Mouse (Mus musculus) liver (tissue): ENCODE measurements around the gene Hsd17b3.

Experiments
- DNase-seq: peaks from one replicate; pipeline ENCODE4 v3.0.0-alpha.2; 2020; ENCODE audit warnings: mixed read lengths

The Hsd17b3 gene

DNA sequence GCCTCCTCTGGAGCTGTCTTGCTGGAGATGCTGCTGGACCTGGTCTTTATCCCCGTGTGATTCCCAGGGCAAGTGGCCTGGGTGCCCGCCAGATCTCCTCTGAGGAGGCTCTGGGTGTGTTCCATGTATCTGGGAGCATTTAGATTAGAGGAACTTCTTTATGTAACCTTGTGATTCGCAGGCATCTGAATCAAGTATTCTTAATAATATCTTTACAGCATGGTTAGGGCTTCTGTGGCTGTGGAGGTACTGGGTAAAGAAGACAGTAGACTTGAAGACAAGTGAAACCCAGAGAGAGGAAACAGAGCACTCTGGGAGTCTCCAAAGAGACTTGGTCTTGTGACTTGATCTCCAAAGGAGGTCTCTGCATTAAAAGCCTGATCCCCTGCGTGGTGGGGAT, at the start of gene Hsd17b3:
Hsd17b3 (minus strand) TSS at position 101 of the 400 bp plus-strand sequence.
- no peak for DNase-seq

DNA sequence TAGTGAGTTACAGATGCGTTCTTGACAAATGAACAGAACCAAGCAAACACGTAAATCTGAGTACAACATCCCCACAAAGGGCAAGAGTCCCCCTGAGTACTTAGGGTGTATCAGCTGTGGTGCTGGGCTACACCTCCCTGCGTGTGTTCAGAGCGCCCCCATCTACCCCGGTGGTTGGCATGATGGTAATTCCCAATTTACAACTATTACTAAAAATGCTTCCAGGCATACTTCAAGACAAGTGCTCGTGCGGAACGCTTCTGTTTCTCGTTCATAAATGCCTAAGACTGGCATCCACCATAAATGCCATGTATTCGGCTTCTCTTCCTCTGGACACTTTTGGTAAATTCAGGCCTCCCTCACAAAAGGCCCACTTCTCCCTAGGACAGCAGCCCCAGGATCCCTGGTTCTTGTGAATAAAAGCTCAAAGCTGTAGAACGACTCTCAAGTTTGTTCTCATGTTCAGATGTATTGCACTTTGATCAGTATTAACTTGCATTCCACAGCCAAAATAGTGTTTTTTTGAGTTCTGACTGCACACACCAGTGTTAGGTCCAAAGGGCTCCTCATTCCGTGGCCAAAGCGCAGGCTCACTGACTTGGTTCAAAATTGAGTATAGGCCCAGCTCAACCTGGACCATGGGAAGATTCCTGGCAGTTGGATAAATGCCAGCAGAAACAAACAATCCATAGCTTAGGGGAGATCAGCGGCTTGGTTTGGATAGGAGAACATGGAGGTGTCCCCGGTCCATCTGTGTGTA, 40.8 kb upstream of the Hsd17b3 start:
- peak; percentile 64 for DNase-seq

GRCm38 (mm10) chr13:64128858-64129615, 40.0 kb upstream of the Hsd17b3 start, which contains the start of gene Slc35d2:
Slc35d2 (minus strand) TSS chr13:64129368.
- DNase-seq, result peak; percentile 75

DNA sequence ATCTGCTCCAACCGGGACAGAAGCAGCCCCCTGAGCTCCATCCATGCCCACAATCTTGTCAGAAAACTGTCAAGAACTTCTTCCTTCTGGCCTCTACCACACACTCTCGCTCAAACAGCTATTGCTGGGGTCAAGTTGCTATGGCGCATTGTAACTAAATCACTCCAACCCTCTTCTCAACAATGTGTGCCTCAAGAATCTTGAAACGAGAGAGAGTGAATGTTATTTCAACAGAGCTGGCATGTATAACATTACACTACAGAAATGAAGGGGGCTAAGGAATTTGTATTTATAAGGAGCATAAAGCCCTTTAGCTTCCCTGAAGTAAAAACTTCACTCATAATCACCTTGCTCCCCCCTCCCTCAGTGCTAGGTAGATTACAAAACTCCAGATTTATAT, 37.3 kb upstream of the Hsd17b3 start:
- DNase-seq, result no peak

DNA sequence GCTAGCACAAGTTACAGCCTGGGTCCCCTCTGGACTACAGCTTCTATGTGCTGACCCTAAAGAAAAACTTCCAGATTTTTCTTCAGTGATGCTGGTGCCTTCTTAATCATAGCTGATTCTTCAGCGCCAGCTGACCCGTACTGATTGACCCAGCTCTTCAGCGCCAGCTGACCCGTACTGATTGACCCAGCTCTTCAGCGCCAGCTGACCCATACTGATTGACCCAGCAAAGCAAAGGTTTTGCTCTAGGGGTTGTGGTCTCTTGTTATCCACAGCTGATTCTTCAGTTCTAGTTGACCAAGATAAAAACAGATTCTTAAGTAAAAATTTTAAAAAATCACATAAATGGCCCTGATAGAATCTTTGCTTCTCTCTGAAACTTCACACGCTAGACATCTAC, 35.9 kb upstream of the Hsd17b3 start:
- DNase-seq, result no peak

DNA sequence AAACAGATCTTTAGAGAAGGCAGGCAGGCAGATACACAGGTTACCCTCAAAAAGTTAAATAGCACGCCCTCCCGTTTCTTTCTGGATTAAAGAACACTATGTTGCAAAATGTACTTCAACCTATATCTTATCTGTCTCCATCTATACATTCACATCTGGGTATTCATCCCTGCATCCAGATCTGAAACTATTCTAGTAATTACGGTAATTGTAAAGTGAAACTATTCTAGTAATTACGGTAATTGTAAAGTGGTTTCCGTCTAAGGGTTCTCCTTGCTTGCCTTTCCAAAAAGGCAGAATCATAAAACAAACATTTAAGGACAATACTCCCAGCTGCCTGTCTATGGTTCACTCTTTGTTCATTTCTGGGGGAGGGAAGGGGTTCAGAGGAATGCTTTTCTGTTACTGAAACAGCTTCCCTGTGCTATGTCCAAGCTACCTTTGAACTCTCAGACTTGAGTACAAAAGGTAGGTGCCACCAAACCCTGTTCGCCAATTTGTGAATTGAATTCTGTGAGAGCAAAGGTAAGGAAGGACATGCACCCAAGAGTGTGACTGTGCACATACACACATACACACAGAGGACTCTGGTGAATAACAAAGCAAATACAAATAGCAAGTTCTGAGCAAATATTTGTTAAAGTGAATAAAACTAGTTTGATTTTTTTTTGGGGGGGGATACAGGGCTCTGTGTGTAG, 34.6 kb upstream of the Hsd17b3 start:
- no peak for DNase-seq

GRCm38 (mm10) chr13:64120760-64121159, 31.7 kb upstream of the Hsd17b3 start:
- DNase-seq, result no peak

DNA sequence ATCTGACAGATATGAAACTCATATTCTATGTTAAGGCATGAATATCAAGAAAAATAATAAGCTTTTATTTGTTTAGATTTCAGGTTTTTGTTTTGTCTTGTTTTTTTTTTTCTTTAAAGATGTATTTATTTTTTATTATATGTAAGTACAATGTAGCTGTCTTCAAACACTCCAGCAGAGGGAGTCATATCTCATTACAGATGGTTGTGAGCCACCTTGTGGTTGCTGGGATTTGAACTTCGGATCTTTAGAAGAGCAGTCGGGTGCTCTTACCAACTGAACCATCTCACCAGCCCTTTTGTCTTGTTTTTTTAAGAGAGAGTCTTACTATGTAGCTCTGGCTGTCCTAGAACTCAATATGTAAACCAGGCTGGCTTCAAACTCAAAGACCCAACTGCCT, 28.4 kb upstream of the Hsd17b3 start:
- no peak for DNase-seq

DNA sequence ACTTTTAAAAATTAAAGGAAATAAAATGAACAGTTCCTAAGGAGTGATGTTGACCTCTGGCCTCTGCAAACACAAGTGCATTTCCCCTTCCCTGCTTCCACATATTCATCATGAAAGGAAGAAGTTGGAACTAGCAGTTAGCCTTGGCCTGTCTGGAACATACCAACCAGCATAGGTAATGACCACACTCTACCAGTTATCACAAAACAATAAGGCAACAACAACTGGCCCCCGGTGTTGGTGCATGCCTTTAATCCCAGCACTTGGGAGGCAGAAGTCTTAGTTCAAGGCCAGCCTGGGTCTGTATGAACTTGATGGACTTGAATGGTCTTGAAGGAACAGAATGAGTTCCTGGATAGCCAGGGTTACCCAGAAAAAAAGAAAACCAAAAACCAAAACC, 21.4 kb upstream of the Hsd17b3 start:
- no peak for DNase-seq

- no peak for DNase-seq
These were observed 19.4 kb upstream of the Hsd17b3 start for GRCm38 (mm10) chr13:64108381-64108850.

- peak; percentile 9 for DNase-seq
These were observed 18.5 kb upstream of the Hsd17b3 start for GRCm38 (mm10) chr13:64107535-64107934.

DNA sequence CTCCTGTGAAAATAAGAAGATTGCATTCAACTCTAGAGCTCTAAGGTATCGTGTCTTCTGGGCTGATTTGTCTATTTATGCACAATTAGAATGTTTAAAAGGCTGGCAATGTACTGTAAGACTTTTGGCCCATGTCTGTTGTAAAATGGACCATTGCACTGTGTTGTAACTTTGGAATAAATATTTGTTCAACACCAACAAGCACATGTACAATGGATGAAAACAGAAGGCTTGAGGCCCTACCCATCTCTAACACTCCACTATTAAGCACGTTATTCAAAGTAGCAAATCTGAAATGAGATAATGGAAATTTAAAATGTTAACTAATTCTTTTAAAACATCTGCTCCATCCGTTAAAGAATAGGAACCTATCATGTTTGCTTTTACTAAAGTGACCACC, 18.1 kb upstream of the Hsd17b3 start:
- no peak for DNase-seq

GRCm38 (mm10) chr13:64105690-64106089, 16.7 kb upstream of the Hsd17b3 start:
- no peak for DNase-seq

GRCm38 (mm10) chr13:64100186-64100585, 11.2 kb upstream of the Hsd17b3 start:
- DNase-seq, result peak; percentile 12

GRCm38 (mm10) chr13:64098992-64099391, 10.0 kb upstream of the Hsd17b3 start:
- peak; percentile 50 for DNase-seq

- DNase-seq, result peak; percentile 64
These were observed 4.3 kb upstream of the Hsd17b3 start for GRCm38 (mm10) chr13:64093341-64093740.

- no peak for DNase-seq
These were observed 3.7 kb upstream of the Hsd17b3 start for GRCm38 (mm10) chr13:64092752-64093151.

- DNase-seq, result no peak
These were observed 3.1 kb upstream of the Hsd17b3 start for GRCm38 (mm10) chr13:64092141-64092540.

DNA sequence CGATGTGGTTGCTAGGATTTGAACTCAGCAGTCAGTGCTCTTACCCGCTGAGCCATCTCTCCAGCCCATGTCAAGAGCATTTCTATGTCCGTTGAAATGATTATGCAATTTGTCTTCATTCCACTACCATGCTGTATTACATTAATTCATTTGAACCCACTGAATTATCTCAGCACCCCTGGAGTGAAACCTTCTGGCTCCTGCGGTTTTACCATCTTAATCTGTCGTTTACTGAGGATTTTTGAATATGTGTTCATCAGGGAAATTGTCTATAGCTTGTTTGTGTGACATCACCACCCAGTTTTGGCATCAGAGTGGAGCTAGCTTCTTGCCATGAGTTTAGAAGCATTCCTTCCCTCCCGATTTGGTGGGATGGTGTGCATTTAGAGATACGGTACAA, 2.0 kb upstream of the Hsd17b3 start:
- DNase-seq, result no peak

DNA sequence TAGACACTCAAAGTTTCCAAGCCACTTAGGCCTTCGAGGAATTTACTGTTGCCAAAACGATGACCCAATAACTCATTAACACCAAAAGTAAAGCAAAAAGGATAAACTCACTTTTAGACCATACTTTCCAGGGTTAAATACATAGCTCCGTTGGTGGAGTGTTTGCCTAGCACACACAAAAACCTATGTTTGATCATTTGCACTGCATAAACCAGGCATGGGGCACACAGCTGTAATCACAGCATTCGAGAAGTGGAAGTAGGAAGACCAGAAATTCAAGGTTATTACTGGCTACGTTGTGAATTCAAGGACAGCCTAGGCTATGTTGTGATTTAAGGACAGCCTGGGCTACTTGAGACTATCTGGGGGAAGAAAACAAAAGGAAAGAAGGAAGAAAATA, 1.2 kb upstream of the Hsd17b3 start:
- no peak for DNase-seq

DNA sequence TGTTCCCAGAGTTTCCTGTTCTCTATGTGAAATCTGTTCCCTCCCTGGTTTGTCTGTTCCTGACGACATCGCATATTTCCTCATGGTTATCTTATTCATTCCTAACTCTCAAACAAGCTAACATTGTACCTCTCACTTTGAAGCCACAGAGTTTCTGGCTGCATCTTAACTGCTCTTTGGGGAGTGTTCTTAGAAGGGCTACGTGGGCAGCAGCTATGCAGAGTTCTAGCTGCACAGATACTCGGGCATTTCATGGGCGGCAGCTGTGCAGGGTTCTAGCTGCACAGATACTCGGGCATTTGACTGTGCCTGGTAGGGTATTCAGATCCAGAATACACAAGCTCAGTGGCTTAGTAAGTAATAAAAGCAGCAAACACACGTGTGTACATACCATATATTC, 973 bp downstream of the Hsd17b3 start:
- no peak for DNase-seq

DNA sequence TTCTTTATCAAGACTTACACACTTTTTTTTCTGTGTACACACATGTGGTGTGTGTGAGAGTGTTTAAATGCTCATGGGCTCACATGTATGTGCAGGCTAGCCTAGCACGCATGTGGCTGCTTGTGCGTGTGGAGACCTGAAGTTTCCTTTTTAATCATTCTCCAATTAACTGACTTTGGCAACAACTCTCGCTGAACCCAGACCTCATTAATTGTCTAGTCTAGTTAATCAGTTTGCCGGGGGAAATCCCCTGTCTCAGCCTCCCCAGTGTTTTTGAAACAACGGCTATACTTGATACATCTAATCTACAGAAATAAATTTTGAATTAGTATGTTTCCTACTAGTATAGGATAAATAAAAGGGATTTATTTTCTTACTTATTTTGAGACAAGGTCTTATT, 3.0 kb downstream of the Hsd17b3 start:
- DNase-seq, result no peak

DNA sequence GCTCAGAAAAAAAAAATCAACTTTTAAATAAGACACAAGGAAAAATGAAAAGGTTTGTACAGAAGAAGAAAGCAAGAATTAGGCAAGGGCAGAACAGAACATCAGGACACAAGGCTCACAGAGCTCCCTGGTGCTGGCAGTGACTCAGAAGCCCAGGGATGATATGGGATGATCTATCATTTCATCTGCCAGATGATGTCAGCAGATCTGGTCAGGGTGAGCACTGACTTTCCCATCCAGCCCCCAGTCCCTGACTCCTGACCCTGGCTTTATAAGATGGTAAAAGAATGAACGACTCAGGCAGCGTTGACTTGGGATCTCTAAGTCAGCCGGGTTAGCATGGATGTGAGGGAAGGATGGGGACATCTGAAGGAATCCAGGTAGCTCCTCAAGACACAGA, 5.7 kb downstream of the Hsd17b3 start:
- no peak for DNase-seq
